Mouse (Mus musculus): ENCODE data around the gene Stx19. TPM values are rescaled to one million over a fixed set of nuclear protein-coding genes. Genes with fewer than 3 reads are reported as not detected.

Stx19 gene
- polyA plus RNA-seq, 1 experiment from 2014 or later = 0.10 TPM

DNA sequence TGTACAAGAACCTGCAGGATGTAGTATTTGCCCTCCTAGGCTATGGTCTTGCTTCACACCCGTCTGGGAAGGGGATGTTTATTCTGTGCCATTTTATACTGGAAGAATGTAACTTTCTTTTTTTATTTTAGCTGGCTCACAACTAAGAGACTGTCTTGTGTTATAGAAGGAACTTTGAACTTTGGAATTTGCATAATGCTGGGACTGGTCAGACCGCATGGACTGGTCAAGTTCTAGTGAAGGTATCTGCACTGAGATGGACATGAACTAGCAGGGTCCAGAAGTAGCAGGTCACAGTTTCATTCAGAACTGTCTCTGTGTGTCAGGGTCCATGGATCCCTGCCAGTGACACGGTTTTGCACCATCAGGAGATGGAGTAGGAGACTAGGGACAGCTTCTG, 14.6 kb upstream of the Stx19 start:
- no peak overlapping the region for H3K4me2 ChIP-seq (ENCODE audit: low read length)
- H3K9ac ChIP-seq (ENCODE audit: low read length) = no peak overlapping the region
- H3K27me3 ChIP-seq (replicated peaks; ENCODE audit: control insufficient read depth, insufficient read depth, low read length) = no peaks in the 10 kb centered on the region
- WGBS = 84% methylated on average over 3 of the region's 3 CpGs
- no peaks in the 10 kb centered on the region for H3K9me3 ChIP-seq (replicated peaks; ENCODE audit: control insufficient read depth, low read length)
- no peak overlapping the region for H3K4me3 ChIP-seq (ENCODE audit: low read depth, low read length)
- DNase-seq (ENCODE audit: low spot score) (no peak), ATAC-seq (no peak)
- no peak overlapping the region for H3K27ac ChIP-seq (ENCODE audit: low read depth, low read length)
- H3K36me3 ChIP-seq (ENCODE audit: control insufficient read depth, insufficient read depth, low read length) = peaks cover 21% of the 10 kb centered on the region; the same call in 1 of the 2 replicates
- H3K4me1 ChIP-seq (ENCODE audit: control insufficient read depth, insufficient read depth, low read length) = no peaks in the 10 kb centered on the region

DNA sequence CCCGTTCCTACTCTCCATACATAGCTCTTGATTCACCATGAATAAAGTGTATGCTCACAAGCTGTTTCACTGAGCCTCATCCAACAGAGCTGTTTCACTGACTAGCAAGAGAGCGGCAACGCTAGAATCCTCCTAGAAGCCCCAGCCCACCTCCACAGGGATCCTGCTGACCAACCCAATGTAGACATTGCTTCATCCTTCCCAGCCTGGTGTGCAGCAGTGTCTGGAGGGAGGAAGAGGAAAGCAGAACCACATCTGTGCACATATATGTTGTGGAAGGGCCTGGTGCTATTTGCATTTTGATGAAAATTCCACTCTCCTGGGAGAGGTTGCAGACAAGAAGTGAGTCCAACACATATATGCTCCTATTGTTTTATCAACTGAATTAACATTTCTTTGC, 9.9 kb upstream of the Stx19 start:
- Histone ChIP-seq H3K4me2 (ENCODE audit: low read length) (no peak overlapping the region), H3K9ac (ENCODE audit: low read length) (no peak overlapping the region), H3K9me3 (replicated peaks; ENCODE audit: control insufficient read depth, low read length) (no peaks in the 10 kb centered on the region), H3K27ac (ENCODE audit: low read depth, low read length) (no peak overlapping the region), H3K27me3 (replicated peaks; ENCODE audit: control insufficient read depth, insufficient read depth, low read length) (no peaks in the 10 kb centered on the region), H3K4me1 (ENCODE audit: control insufficient read depth, insufficient read depth, low read length) (no peaks in the 10 kb centered on the region), H3K36me3 (ENCODE audit: control insufficient read depth, insufficient read depth, low read length) (peaks cover 18% of the 10 kb centered on the region; the same call in 1 of the 2 replicates), H3K4me3 (ENCODE audit: low read depth, low read length) (no peak overlapping the region)
- no peak for DNase-seq (ENCODE audit: low spot score)
- WGBS = 92% methylated on average over 3 of the region's 3 CpGs
- ATAC-seq = no peak

DNA sequence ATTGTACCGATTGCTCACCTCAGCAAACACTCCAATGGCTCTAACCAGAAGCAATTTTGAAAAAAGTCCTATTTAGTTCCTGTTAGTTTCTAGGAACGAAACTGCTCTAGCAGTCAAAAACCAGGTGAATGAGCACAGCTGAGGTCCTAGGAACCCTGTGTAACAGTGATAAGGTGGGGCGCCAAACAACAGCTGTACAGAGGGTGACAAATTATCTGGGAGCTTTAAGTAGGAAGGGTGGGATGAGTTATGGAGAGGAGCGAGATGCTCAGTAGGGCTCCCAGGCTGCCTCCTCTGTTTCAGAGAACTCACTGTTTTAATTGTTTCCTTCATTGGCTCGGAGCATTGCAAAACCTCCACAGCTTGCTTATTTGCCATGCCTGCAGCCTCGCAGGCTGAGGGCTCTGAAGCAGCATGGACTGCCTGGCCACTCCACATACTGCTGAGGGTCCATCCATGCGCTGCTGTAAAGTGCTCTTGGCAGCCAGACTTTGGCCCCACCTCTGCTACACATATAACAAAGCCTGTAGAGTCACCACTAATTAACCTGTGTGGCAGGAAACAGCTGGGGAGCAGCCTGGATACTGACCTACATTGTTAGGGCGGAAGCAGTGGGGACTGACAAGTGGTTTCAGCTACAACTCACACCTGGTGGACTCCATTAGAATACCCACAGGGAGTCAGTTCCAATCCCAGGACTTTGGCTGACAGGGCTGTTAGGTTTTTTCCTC, 7.1 kb upstream of the Stx19 start:
- no peak overlapping the region for H3K27ac ChIP-seq (ENCODE audit: low read depth, low read length)
- H3K9ac ChIP-seq (ENCODE audit: low read length) = no peak overlapping the region
- ATAC-seq = no peak
- no peaks in the 10 kb centered on the region for H3K4me1 ChIP-seq (ENCODE audit: control insufficient read depth, insufficient read depth, low read length)
- H3K36me3 ChIP-seq (ENCODE audit: control insufficient read depth, insufficient read depth, low read length) = peaks cover 10% of the 10 kb centered on the region; the same call in 1 of the 2 replicates
- H3K4me3 ChIP-seq (ENCODE audit: low read depth, low read length) = no peak overlapping the region
- DNase-seq (ENCODE audit: low spot score) = no peak
- WGBS = 46% methylated on average over 8 of the region's 8 CpGs
- no peaks in the 10 kb centered on the region for H3K27me3 ChIP-seq (replicated peaks; ENCODE audit: control insufficient read depth, insufficient read depth, low read length)
- H3K4me2 ChIP-seq (ENCODE audit: low read length) = no peak overlapping the region
- H3K9me3 ChIP-seq (replicated peaks; ENCODE audit: control insufficient read depth, low read length) = no peaks in the 10 kb centered on the region

DNA sequence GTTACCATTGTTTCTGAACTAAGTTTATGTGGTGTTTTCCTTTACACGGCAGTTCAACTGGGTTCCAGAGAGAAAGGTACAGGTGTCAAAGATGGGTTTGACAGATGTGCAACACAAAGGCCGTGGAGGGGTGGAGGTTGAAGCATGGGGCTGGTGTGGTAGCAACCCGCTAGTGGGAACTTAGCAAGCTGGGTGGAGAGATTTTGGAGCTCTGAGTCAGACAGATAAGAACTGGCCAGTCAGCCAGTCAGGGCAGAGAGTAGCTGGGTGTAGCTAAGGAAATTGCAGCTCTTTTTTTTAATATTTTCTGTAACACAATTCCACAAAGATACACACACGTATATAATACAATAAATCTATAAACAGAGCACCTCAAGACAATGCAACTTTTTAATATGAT, 3.6 kb upstream of the Stx19 start:
- no peaks in the 10 kb centered on the region for H3K4me1 ChIP-seq (ENCODE audit: control insufficient read depth, insufficient read depth, low read length)
- no peaks in the 10 kb centered on the region for H3K27me3 ChIP-seq (replicated peaks; ENCODE audit: control insufficient read depth, insufficient read depth, low read length)
- ATAC-seq (no peak), DNase-seq (ENCODE audit: low spot score) (no peak)
- H3K9me3 ChIP-seq (replicated peaks; ENCODE audit: control insufficient read depth, low read length) = no peaks in the 10 kb centered on the region
- H3K4me3 ChIP-seq (ENCODE audit: low read depth, low read length) = no peak overlapping the region
- no peaks in the 10 kb centered on the region for H3K36me3 ChIP-seq (ENCODE audit: control insufficient read depth, insufficient read depth, low read length)
- WGBS = 92% methylated on average over 4 of the region's 4 CpGs
- H3K9ac ChIP-seq (ENCODE audit: low read length) = no peak overlapping the region
- no peak overlapping the region for H3K4me2 ChIP-seq (ENCODE audit: low read length)
- no peak overlapping the region for H3K27ac ChIP-seq (ENCODE audit: low read depth, low read length)

DNA sequence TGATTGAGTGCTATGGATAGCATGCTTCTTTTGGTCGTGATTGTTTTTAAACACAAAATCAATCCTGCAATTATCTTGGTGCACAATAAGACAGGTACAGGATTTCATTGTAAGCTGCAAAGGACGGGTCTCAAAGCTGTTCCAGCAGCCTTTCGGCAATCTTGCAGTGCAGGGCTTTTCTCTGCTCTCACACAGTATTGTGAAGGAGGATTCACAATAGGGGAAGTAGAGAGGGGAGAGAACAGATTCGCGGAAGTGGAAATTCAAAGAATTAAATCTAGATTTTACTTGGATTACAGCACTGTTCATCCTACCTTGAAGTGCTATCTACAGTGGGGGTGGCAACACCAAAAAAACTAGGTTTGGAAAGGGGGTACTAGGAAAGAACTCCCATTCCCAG, 686 bp upstream of the Stx19 start:
- no peak overlapping the region for H3K9ac ChIP-seq (ENCODE audit: low read length)
- no peaks in the 10 kb centered on the region for H3K9me3 ChIP-seq (replicated peaks; ENCODE audit: control insufficient read depth, low read length)
- ATAC-seq (no peak), DNase-seq (ENCODE audit: low spot score) (no peak)
- no peaks in the 10 kb centered on the region for H3K4me1 ChIP-seq (ENCODE audit: control insufficient read depth, insufficient read depth, low read length)
- H3K27ac ChIP-seq (ENCODE audit: low read depth, low read length) = no peak overlapping the region
- 70% methylated on average over 5 of the region's 5 CpGs for WGBS
- no peak overlapping the region for H3K4me2 ChIP-seq (ENCODE audit: low read length)
- H3K4me3 ChIP-seq (ENCODE audit: low read depth, low read length) = no peak overlapping the region
- no peaks in the 10 kb centered on the region for H3K27me3 ChIP-seq (replicated peaks; ENCODE audit: control insufficient read depth, insufficient read depth, low read length)
- H3K36me3 ChIP-seq (ENCODE audit: control insufficient read depth, insufficient read depth, low read length) = no peaks in the 10 kb centered on the region

DNA sequence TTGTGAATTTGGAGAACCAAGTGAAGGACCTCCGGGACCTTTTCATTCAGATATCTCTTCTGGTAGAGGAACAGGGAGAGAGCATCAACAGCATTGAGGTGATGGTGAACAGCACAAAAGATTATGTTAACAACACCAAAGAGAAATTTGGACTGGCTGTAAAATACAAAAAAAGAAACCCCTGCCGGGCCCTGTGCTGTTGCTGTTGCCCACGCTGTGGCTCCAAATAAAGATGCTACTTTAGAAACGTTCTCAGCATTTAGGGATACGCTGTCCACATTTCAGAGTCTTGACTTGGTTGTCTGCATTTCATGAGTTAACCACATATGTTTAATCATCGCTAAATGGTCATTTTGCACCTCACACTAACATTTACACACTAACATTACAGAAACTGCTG, 8.0 kb downstream of the Stx19 start:
- Histone ChIP-seq H3K27ac (ENCODE audit: low read depth, low read length) (no peak overlapping the region), H3K27me3 (replicated peaks; ENCODE audit: control insufficient read depth, insufficient read depth, low read length) (no peaks in the 10 kb centered on the region), H3K36me3 (ENCODE audit: control insufficient read depth, insufficient read depth, low read length) (no peaks in the 10 kb centered on the region), H3K9me3 (replicated peaks; ENCODE audit: control insufficient read depth, low read length) (no peaks in the 10 kb centered on the region), H3K4me1 (ENCODE audit: control insufficient read depth, insufficient read depth, low read length) (no peaks in the 10 kb centered on the region), H3K4me3 (ENCODE audit: low read depth, low read length) (no peak overlapping the region), H3K9ac (ENCODE audit: low read length) (no peak overlapping the region), H3K4me2 (ENCODE audit: low read length) (no peak overlapping the region)
- no peak for ATAC-seq
- 94% methylated on average over 6 of the region's 6 CpGs for WGBS
- no peak for DNase-seq (ENCODE audit: low spot score)

DNA sequence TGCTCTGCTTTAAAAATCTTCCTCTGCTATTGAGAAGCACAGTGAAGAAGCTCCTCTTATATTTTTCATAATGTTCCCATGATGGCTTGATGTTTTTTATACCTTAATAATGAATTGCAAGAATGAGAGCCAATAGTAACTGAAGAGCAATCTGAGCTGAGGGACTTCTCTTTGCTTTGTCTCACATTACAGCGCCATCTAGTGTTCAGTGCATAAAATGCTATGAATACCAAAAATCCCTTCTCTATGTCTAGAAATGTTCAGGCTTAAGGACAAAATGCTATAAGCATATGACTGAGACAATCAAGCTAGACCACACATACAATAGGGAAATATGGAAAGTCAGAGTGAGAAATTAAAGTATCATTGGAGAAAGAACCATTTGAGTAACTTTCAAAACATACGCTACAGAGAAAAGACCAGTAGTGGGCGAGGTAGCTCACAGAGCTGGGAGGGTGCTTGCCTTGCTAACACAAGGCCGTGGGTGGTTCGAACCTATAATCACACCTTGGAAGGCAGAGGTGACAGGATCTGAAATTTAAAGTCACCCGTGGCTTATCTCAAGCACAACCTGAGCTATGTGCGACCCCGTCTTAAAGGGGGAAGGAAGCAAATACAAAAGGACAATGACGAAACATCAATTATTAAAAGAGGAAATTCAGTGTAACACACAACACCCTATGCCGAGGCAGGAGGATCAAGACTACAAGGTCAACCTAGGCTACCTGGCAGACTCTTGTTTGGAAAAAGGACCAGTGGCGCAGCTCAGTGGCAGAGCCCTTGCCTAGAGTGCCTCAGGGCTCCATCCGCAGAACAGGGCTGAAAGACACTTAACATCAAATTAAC, 11.9 kb downstream of the Stx19 start:
- Histone ChIP-seq H3K4me2 (ENCODE audit: low read length) (no peak overlapping the region), H3K9me3 (replicated peaks; ENCODE audit: control insufficient read depth, low read length) (no peaks in the 10 kb centered on the region), H3K4me1 (ENCODE audit: control insufficient read depth, insufficient read depth, low read length) (no peaks in the 10 kb centered on the region), H3K36me3 (ENCODE audit: control insufficient read depth, insufficient read depth, low read length) (no peaks in the 10 kb centered on the region), H3K27ac (ENCODE audit: low read depth, low read length) (no peak overlapping the region), H3K27me3 (replicated peaks; ENCODE audit: control insufficient read depth, insufficient read depth, low read length) (no peaks in the 10 kb centered on the region), H3K4me3 (ENCODE audit: low read depth, low read length) (no peak overlapping the region), H3K9ac (ENCODE audit: low read length) (no peak overlapping the region)
- ATAC-seq (peak; percentile 66), DNase-seq (ENCODE audit: low spot score) (peak; percentile 81)
- 79% methylated on average over 12 of the region's 12 CpGs for WGBS

DNA sequence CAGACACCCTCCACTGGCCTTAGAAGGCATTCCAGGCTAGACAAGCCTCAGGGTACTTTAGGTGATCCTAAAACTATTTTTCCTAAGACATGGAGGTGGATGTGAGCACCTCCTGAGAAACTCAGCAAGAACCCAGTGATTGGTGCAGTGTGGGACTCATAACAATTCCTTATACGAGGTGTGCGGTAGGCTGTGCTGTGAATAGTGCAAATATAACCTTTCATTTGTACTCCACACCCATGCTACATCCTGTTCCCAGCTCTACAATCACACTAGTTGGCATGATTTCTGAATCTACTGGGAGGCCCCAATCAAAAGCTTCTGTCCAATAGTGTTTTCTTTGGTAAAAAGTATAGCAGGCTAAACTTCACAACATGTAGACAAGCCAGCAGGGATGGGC, 17.6 kb downstream of the Stx19 start:
- H3K4me3 ChIP-seq (ENCODE audit: low read depth, low read length) = no peak overlapping the region
- H3K9ac ChIP-seq (ENCODE audit: low read length) = no peak overlapping the region
- H3K4me1 ChIP-seq (ENCODE audit: control insufficient read depth, insufficient read depth, low read length) = no peaks in the 10 kb centered on the region
- DNase-seq (ENCODE audit: low spot score) (no peak), ATAC-seq (no peak)
- WGBS = 84% methylated on average over 2 of the region's 2 CpGs
- no peak overlapping the region for H3K27ac ChIP-seq (ENCODE audit: low read depth, low read length)
- no peaks in the 10 kb centered on the region for H3K9me3 ChIP-seq (replicated peaks; ENCODE audit: control insufficient read depth, low read length)
- no peaks in the 10 kb centered on the region for H3K27me3 ChIP-seq (replicated peaks; ENCODE audit: control insufficient read depth, insufficient read depth, low read length)
- H3K4me2 ChIP-seq (ENCODE audit: low read length) = no peak overlapping the region
- no peaks in the 10 kb centered on the region for H3K36me3 ChIP-seq (ENCODE audit: control insufficient read depth, insufficient read depth, low read length)

DNA sequence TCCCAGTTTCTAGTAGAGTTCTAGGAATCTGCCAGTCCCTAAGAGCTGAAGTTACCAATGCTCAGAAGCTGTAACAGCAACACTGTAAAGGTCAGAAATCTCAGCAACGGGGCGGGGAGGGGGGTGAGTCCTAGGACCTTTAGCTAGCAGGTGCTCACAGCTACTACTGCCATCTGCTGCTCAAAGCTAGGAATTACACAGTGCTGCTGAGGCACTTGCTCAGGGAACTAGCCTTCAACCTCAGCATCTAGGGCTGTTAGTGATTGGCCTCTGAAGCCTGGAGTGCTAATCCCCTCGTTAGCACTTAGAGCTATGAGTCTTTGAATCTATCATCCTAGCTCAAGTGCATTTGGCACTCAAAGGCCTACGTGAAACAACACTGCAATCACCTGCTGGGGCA, 18.0 kb downstream of the Stx19 start:
- H3K9ac ChIP-seq (ENCODE audit: low read length) = no peak overlapping the region
- H3K4me3 ChIP-seq (ENCODE audit: low read depth, low read length) = no peak overlapping the region
- H3K4me1 ChIP-seq (ENCODE audit: control insufficient read depth, insufficient read depth, low read length) = no peaks in the 10 kb centered on the region
- WGBS = 11% methylated on average over 4 of the region's 4 CpGs
- DNase-seq (ENCODE audit: low spot score) = peak; percentile 67
- no peak overlapping the region for H3K4me2 ChIP-seq (ENCODE audit: low read length)
- peak; percentile 44 for ATAC-seq
- H3K9me3 ChIP-seq (replicated peaks; ENCODE audit: control insufficient read depth, low read length) = no peaks in the 10 kb centered on the region
- no peak overlapping the region for H3K27ac ChIP-seq (ENCODE audit: low read depth, low read length)
- H3K36me3 ChIP-seq (ENCODE audit: control insufficient read depth, insufficient read depth, low read length) = no peaks in the 10 kb centered on the region
- H3K27me3 ChIP-seq (replicated peaks; ENCODE audit: control insufficient read depth, insufficient read depth, low read length) = no peaks in the 10 kb centered on the region

All from forebrain, embryonic 14.5 days (tissue).